Mouse (Mus musculus) left cerebral cortex, adult 6 months (tissue): ENCODE measurements around the gene Nup98. TPM values are rescaled to one million over a fixed set of nuclear protein-coding genes. Genes with fewer than 3 reads are reported as not detected.

ENCODE experiments used
- long read RNA-seq, 2 experiments: library from polyadenylated mRNA; unstranded; transcript quantifications; one replicate each; pipeline ENCODE4 v2.0.0; 2019 to 2020
- polyA plus RNA-seq: library from polyadenylated mRNA; unstranded; fragments of <200 nt; fragmentation: Nextera tagmentation; gene quantifications from 2 replicates; pipeline ENCODE4 v1.2.3, GENCODE M21; 2021

Gene Nup98
- 7.1 and 9.7 TPM in 2 replicates for polyA plus RNA-seq
- long read RNA-seq, experiment 1, full-length matches to known transcripts = 8 of 27 reads
- long read RNA-seq, experiment 1, partial matches to known transcripts = 12 of 27 reads
- long read RNA-seq, experiment 1, other reads (novel, unspliced or antisense) = 7 of 27 reads
- long read RNA-seq, experiment 2, partial matches to known transcripts = 4 of 15 reads
- long read RNA-seq, experiment 2, other reads (novel, unspliced or antisense) = 11 of 15 reads

DNA sequence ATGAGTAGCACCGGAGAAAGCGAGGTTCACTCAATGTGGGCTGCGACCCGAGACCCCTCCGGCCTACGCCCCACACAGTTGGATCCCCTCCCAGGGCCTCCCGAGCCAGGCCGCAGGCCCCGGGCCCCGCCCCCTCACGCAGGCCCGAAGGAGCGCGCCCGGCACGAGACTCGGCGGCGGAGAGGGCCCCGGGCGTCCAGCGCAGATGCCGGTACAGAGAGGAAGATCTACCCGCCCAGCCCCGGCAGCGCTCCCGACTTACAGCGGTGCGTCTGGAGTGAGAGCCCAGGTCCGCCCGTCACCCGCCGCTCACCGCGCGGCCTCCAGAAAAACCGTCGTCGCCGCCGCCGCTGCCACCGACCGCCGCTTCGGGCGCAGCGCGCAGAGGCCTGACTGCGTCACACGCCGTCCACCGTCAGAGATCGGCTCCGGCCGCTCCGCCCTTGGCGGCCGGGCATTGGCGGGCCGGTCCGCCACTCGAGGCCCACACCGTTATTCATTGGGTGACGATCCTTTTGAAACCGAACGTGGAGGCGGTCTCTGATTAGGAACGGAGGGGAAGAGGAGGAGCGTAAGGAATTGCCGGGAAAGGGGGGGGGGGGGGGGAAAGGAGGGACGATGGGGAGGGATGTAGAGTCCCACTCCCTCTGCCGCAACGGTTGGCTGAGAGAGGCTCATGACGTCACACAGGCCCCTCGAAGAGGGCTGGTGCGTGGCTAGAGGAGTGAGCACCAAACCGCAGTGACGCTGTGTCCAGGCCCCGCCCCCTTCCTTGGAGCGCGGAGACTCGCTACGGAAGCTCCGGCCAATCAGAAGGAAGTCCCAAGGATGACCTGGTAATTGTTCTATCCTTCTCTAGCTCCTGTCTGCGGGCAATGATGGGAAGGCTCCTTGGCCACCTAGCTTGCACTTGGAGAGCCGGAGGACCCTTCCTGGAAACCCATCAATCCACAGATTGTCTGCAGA lies at the start of gene Nup98, which contains the start of gene Pgap2:
Gene Nup98, minus strand, starts transcription at position 421 of the 966 bp plus-strand sequence.
Gene Pgap2, plus strand, starts transcription at position 453 of the 966 bp plus-strand sequence.

DNA sequence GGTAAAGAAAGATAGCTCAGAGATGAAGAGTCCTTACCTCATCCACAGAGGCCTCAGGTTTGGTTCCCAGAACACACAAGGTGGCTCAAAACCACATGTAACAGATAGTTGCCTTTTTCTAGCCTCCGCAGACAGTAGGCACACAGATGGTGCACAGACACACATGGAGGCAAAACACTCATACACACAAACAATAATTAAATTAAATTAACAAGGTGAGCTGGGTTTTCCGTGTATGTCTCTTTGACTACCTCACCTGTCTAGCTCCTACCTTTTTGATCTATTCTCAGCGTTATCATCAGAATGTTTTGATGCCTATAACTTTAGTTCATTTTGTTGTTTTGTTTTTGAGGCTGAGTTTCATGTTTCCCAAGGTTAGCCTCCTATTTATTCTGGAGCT lies 46.0 kb upstream of the Nup98 start, which contains the start of gene Rhog:
Gene Rhog, minus strand, starts transcription at position 101 of the 400 bp plus-strand sequence.

DNA sequence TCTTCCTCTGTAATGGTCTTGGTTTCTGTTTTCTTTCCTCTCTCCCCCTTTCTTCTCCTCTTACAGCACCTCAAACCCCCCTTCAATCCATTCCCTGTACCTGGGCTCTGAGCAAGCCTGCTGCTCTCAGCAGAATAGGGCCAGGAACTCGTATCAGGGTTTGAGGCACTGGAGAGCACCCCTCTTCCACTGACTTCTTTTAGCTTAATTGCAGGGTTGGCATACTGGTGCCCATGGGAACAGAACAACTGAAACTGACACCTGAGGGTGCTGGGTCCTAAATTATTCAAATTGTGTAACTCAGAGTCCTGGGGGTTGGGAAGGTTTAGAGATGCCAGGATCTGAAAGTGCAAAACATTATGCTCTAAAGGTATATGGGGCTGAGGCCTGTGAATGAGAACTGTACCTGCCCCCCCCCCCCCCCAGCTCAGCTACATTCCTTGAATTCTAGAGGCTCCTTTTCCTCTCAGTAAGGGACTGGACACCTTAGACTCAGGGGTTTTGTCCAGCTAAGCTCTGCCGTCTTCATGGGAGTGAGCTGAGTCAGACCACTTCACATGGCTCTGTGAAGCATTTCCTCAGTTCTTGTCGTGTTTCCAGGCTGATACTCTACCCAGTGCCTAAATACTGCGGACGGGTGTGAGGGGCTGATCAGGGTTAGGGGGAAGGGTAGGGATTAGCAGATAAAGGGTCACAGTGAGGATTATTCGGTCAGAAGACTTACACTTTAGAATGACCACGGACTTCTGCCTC lies 93.2 kb downstream of the Nup98 start, which contains the start of gene Chrna10:
Gene Chrna10, minus strand, starts transcription at position 250 of the 753 bp plus-strand sequence.

DNA sequence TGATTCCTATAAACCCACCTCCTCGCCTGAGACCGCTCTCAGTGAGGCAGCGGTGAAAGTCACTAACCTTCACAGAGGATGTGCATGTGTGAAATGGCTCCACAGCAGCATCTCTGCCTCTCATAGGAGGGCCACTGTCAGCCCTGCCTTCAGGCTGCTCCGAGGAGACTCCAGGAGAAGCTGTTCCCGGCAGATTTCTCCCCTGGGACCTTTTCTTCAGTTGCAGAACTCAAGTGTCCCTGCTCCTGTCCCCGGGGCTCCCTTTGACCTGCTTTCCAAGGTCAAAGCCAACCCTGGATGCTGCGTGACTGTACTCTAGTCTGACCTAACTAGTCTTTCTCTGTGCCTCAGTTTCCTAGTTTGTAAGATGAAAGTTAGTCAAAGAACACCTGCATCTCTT lies 100.8 kb downstream of the Nup98 start, which contains the start of gene Art5:
Gene Art5, minus strand, starts transcription at position 319 of the 400 bp plus-strand sequence.

DNA sequence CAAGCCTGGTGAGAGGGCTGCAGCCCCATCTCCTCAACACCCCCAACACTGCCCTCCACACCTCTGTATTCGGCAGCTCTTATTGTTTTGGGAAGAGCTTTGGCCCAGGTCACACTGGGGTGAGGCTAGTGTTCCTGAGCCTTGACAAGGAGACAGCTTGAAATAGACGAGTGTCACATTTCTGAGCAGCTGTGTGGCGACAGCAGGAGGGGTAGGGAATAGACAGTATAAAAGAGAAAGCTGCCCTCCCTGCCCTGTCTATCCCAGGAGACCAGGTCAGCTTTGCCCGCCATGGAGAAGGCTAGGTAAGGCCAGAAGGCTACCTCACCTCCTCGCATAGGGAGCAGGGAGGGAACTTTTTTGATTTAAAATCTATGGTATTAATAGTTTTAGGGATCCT lies 108.5 kb downstream of the Nup98 start, which contains the start of gene Art1:
Gene Art1, plus strand, starts transcription at position 257 of the 400 bp plus-strand sequence.

DNA sequence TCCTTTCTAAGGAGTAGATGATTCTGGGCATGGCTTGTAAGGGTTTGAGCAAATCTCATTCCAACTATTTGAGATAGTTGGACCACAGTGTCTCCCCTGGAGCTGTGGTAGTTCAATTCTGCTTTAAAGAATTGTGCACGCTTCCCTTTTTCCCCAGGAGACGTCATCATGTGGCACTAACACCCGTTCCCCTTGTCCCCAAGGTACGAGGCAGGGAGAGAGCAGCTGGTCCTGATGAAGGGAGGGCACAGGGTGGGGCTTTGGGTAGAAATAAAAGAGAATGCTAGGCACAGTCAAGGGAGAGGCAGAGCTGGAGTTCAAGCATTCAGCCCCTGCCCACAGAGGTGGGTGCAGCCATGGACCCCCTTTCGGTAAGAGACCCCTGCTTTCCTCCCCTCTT lies 127.2 kb downstream of the Nup98 start, which contains the start of gene Trpc2:
Gene Trpc2, plus strand, starts transcription at position 301 of the 400 bp plus-strand sequence.

Other genes with a start within 250 kb of the Nup98 start
- gene Il18bp, start 191.5 kb downstream of the Nup98 start, polyA plus RNA-seq = 0.49 and 0.93 TPM in 2 replicates
- gene Rnf121, start 144.7 kb downstream of the Nup98 start, polyA plus RNA-seq = 18.9 and 23.6 TPM in 2 replicates
- gene Xndc1, start 144.7 kb downstream of the Nup98 start, polyA plus RNA-seq = 3.1 and 3.3 TPM in 2 replicates
- gene Xntrpc, start 144.5 kb downstream of the Nup98 start, polyA plus RNA-seq = 0.08 and 0.09 TPM in 2 replicates
- not detected in 2 replicates for gene Trpc2, start 127.1 kb downstream of the Nup98 start, polyA plus RNA-seq
- gene Art1, start 108.4 kb downstream of the Nup98 start, polyA plus RNA-seq = 0.14 TPM in 1 of 2 replicates, not detected in the other
- gene Art5, start 100.7 kb downstream of the Nup98 start, polyA plus RNA-seq = 0.11 TPM in 1 of 2 replicates, not detected in the other
- 0.42 TPM in 1 of 2 replicates, not detected in the other for gene Chrna10, start 93.3 kb downstream of the Nup98 start, polyA plus RNA-seq
- gene Pgap2, start within 50 bp of the Nup98 start, polyA plus RNA-seq = 25.4 and 29.4 TPM in 2 replicates
- gene Rhog, start 45.9 kb upstream of the Nup98 start, polyA plus RNA-seq = 31.5 and 45.8 TPM in 2 replicates
- 18.8 and 22.2 TPM in 2 replicates for gene Stim1, start 57.6 kb upstream of the Nup98 start, polyA plus RNA-seq
- gene Rrm1, start 231.5 kb upstream of the Nup98 start, polyA plus RNA-seq = 7.2 and 7.6 TPM in 2 replicates